ENCODE assay signal across 8 mouse cellular contexts in genomic region chr5:64739311-64740261, GRCm38 (mm10).
A peak's percentile ranks its signal among the peaks of the same experiment; 100 is the strongest.
DNase-seq lines count a peak whose midpoint lies in the region; ATAC-seq and TF ChIP-seq lines count a peak whose summit lies in the region.

No protein-coding gene starts in this region.

- peak; percentile 9 for DNase-seq in liver
- DNase-seq in liver, postnatal 0 days: no peak
- DNase-seq in spleen, postnatal 36 days (ENCODE audit: low spot score in 2 of 2): no peak
- DNase-seq in frontal cortex, postnatal 25 days (ENCODE audit: low spot score in 2 of 2): no peak
- no peak for DNase-seq in spleen, postnatal 10 days (ENCODE audit: low spot score in 2 of 2)
- DNase-seq in right cerebral cortex, postnatal 25 days: no peak

- TF ChIP-seq CTCF in liver, postnatal 0 days (IDR thresholded peaks at IDR 0.05; ENCODE audit: low read depth): no peak

- no peaks in the 10 kb centered on the region for H3K36me3 ChIP-seq in liver, postnatal 0 days (replicated peaks; ENCODE audit: insufficient read depth, low read length)
- H3K36me3 ChIP-seq in hindbrain, embryonic 12.5 days: no peaks in the 10 kb centered on the region
- H3K36me3 ChIP-seq in lung, embryonic 16.5 days (ENCODE audit: control insufficient read depth, insufficient read depth, low read length): no peaks in the 10 kb centered on the region

- H3K4me2 ChIP-seq in liver, postnatal 0 days (ENCODE audit: low read depth, low read length): no peak overlapping the region
- peak overlapping the region; percentile 36; the same call in 1 of the 2 replicates for H3K4me2 ChIP-seq in hindbrain, embryonic 12.5 days (replicated peaks)
- H3K4me2 ChIP-seq in lung, embryonic 16.5 days (ENCODE audit: low read depth, low read length): peak overlapping the region; percentile 19; the same call in 1 of the 2 replicates

- no peak for ATAC-seq in liver, postnatal 0 days
- peak; percentile 42 for ATAC-seq in hindbrain, embryonic 12.5 days (ENCODE audit: low FRiP score)
- peak; percentile 85 for ATAC-seq in lung, embryonic 16.5 days (ENCODE audit: low read depth)

- WGBS in liver, postnatal 0 days (ENCODE audit: insufficient replicate concordance): 57% methylated on average over 15 of the region's 15 CpGs
- 4% methylated on average over 15 of the region's 15 CpGs for WGBS in hindbrain, embryonic 12.5 days
- WGBS in lung, embryonic 16.5 days: 13% methylated on average over 15 of the region's 15 CpGs

- H3K9me3 ChIP-seq in liver, postnatal 0 days (ENCODE audit: low read length): no peaks in the 10 kb centered on the region
- H3K9me3 ChIP-seq in hindbrain, embryonic 12.5 days (replicated peaks): 0 out of 2 replicates have a peak, but pooled peaks cover 5% of the 10 kb centered on the region
- H3K9me3 ChIP-seq in lung, embryonic 16.5 days (ENCODE audit: control insufficient read depth, low read length): no peaks in the 10 kb centered on the region

- no peak overlapping the region for H3K27ac ChIP-seq in liver, postnatal 0 days (ENCODE audit: low read depth)
- peak overlapping the region; percentile 66 for H3K27ac ChIP-seq in hindbrain, embryonic 12.5 days
- peak overlapping the region; percentile 68 for H3K27ac ChIP-seq in lung, embryonic 16.5 days (ENCODE audit: low read length)

- no peak for TF ChIP-seq EP300 in liver, postnatal 0 days (IDR thresholded peaks at IDR 0.05; ENCODE audit: low read depth)

- H3K27me3 ChIP-seq in liver, postnatal 0 days (ENCODE audit: insufficient read depth, low read length): no peaks in the 10 kb centered on the region
- no peaks in the 10 kb centered on the region for H3K27me3 ChIP-seq in hindbrain, embryonic 12.5 days
- H3K27me3 ChIP-seq in lung, embryonic 16.5 days (ENCODE audit: control insufficient read depth, insufficient read depth, low read depth, low read length): no peaks in the 10 kb centered on the region

- H3K9ac ChIP-seq in liver, postnatal 0 days (replicated peaks): no peak overlapping the region
- H3K9ac ChIP-seq in hindbrain, embryonic 12.5 days: peak overlapping the region; percentile 43
- peak overlapping the region; percentile 35; the same call in 1 of the 2 replicates for H3K9ac ChIP-seq in lung, embryonic 16.5 days (ENCODE audit: low read length)

- peaks cover 6% of the 10 kb centered on the region for H3K4me1 ChIP-seq in liver, postnatal 0 days (ENCODE audit: insufficient read depth)
- peaks cover 25% of the 10 kb centered on the region for H3K4me1 ChIP-seq in hindbrain, embryonic 12.5 days
- peaks cover 24% of the 10 kb centered on the region for H3K4me1 ChIP-seq in lung, embryonic 16.5 days (replicated peaks; ENCODE audit: control insufficient read depth, insufficient read depth, low read length)

- no peak overlapping the region for H3K4me3 ChIP-seq in liver, postnatal 0 days (ENCODE audit: low read depth, low read length)
- no peak overlapping the region for H3K4me3 ChIP-seq in hindbrain, embryonic 12.5 days
- H3K4me3 ChIP-seq in lung, embryonic 16.5 days (ENCODE audit: low read length): no peak overlapping the region
